Mouse (Mus musculus) G1E (cell line): ENCODE results near the gene Mpdu1.

Experiments used
- CTCF ChIP-seq: IDR thresholded peaks from 2 replicates; pipeline ENCODE4 v1.5.1; 2012; ENCODE audit warnings: low read depth, low read length, inconsistent platforms, mixed read lengths
- GATA1 ChIP-seq: IDR thresholded peaks from 2 replicates; pipeline ENCODE4 v1.6.1; 2012; ENCODE audit warnings: borderline replicate concordance, low read length, inconsistent platforms, mixed read lengths
- GATA2 ChIP-seq: IDR thresholded peaks from 2 replicates; pipeline ENCODE4 v1.6.1; 2012; ENCODE audit warnings: low read depth, low read length, inconsistent platforms, borderline replicate concordance
- POLR2AphosphoS5 ChIP-seq: IDR thresholded peaks from 2 replicates; pipeline ENCODE4 v1.6.1; 2012; ENCODE audit warnings: low read depth, low read length, inconsistent platforms; ENCODE audit not compliant: insufficient replicate concordance

- TF ChIP-seq GATA1 (no peak), CTCF (no peak), GATA2 (no peak), POLR2AphosphoS5 (no peak)
Observed at GRCm38 (mm10) chr11:69710470-69710869, 48.0 kb upstream of the Mpdu1 start.
